Mouse (Mus musculus): ENCODE data around the gene Smim1. TPM values are rescaled to one million over a fixed set of nuclear protein-coding genes. Genes with fewer than 3 reads are reported as not detected.
A peak's percentile ranks its signal among the peaks of the same experiment; 100 is the strongest.

Smim1 gene
- polyA plus RNA-seq, 1 experiment from 2014 or later: 104 TPM

- WGBS (ENCODE audit: insufficient replicate concordance): 90% methylated on average over 10 of the region's 10 CpGs
- Histone ChIP-seq H3K36me3 (ENCODE audit: control insufficient read depth, insufficient read depth, low read length) (peaks cover 15% of the 10 kb centered on the region), H3K9me3 (replicated peaks; ENCODE audit: control insufficient read depth, low read length) (no peaks in the 10 kb centered on the region), H3K27me3 (ENCODE audit: control insufficient read depth, insufficient read depth, low read length) (no peaks in the 10 kb centered on the region), H3K4me3 (ENCODE audit: low read depth, low read length) (no peak overlapping the region), H3K4me1 (ENCODE audit: control insufficient read depth, insufficient read depth, low read length) (peaks cover 4% of the 10 kb centered on the region), H3K27ac (ENCODE audit: low read depth, low read length) (no peak overlapping the region), H3K9ac (ENCODE audit: low read depth, low read length) (no peak overlapping the region), H3K4me2 (no peak overlapping the region)
- ATAC-seq (replicated peaks; ENCODE audit: insufficient number of reproducible peaks, low FRiP score, low TSS enrichment): no peak
These were observed 46.8 kb downstream of the Smim1 start for GRCm38 (mm10) chr4:153979243-153979642.

DNA sequence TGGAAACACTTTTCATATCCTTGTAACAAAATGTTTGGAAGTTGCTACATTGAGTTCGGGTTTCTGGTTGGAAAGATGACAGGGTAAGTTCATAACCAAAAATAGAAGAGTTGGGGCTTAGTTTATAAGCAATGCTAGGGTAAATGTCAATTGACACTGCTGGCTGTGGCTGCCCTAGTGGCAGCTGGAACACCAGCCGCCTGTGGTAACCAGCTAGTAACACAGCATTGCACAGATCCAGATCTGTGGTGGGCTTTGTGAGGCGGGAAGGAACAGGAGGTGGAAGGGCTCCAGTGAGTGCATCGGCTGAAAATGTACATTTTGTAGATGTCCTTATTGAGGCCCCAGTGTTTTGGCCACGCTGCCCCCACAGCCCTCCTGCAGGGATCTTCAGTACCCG lies 50.3 kb downstream of the Smim1 start:
- Histone ChIP-seq H3K27me3 (ENCODE audit: control insufficient read depth, insufficient read depth, low read length) (no peaks in the 10 kb centered on the region), H3K4me3 (ENCODE audit: low read depth, low read length) (peak overlapping the region; percentile 84), H3K27ac (ENCODE audit: low read depth, low read length) (no peak overlapping the region), H3K36me3 (ENCODE audit: control insufficient read depth, insufficient read depth, low read length) (peaks cover 4% of the 10 kb centered on the region), H3K4me1 (ENCODE audit: control insufficient read depth, insufficient read depth, low read length) (peaks cover 4% of the 10 kb centered on the region), H3K9ac (ENCODE audit: low read depth, low read length) (peak overlapping the region; percentile 65; the same call in 1 of the 2 replicates), H3K9me3 (replicated peaks; ENCODE audit: control insufficient read depth, low read length) (no peaks in the 10 kb centered on the region), H3K4me2 (peak overlapping the region; percentile 96)
- WGBS (ENCODE audit: insufficient replicate concordance): 43% methylated on average over 6 of the region's 6 CpGs
- no peak for ATAC-seq (replicated peaks; ENCODE audit: insufficient number of reproducible peaks, low FRiP score, low TSS enrichment)

DNA sequence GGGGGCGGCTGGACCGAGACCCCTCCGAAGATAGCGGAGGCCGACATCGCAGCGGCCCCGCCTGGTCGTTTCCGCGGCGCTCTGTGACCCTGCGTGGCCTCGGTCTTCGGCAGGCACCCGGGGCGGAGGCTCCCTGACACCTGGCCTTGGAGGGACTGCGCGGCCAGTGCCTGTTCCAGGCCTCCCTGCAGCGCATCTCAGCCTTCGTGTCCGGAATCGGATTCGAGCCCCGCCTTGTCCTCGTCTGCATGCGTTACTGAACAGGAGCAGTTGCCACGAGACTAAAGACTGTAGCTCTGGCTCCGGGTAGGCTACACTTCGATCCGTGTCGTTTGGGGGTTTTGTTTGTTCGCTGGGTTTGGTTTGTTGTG lies 50.8 kb downstream of the Smim1 start:
- H3K9ac ChIP-seq (ENCODE audit: low read depth, low read length): peak overlapping the region; percentile 90
- H3K4me2 ChIP-seq: peak overlapping the region; percentile 96
- no peak overlapping the region for H3K27ac ChIP-seq (ENCODE audit: low read depth, low read length)
- no peaks in the 10 kb centered on the region for H3K9me3 ChIP-seq (replicated peaks; ENCODE audit: control insufficient read depth, low read length)
- H3K4me1 ChIP-seq (ENCODE audit: control insufficient read depth, insufficient read depth, low read length): peaks cover 4% of the 10 kb centered on the region
- ATAC-seq (replicated peaks; ENCODE audit: insufficient number of reproducible peaks, low FRiP score, low TSS enrichment): peak; percentile 78
- no peaks in the 10 kb centered on the region for H3K27me3 ChIP-seq (ENCODE audit: control insufficient read depth, insufficient read depth, low read length)
- peaks cover 4% of the 10 kb centered on the region for H3K36me3 ChIP-seq (ENCODE audit: control insufficient read depth, insufficient read depth, low read length)
- WGBS (ENCODE audit: insufficient replicate concordance): 1% methylated on average over 33 of the region's 33 CpGs
- H3K4me3 ChIP-seq (ENCODE audit: low read depth, low read length): peak overlapping the region; percentile 84

DNA sequence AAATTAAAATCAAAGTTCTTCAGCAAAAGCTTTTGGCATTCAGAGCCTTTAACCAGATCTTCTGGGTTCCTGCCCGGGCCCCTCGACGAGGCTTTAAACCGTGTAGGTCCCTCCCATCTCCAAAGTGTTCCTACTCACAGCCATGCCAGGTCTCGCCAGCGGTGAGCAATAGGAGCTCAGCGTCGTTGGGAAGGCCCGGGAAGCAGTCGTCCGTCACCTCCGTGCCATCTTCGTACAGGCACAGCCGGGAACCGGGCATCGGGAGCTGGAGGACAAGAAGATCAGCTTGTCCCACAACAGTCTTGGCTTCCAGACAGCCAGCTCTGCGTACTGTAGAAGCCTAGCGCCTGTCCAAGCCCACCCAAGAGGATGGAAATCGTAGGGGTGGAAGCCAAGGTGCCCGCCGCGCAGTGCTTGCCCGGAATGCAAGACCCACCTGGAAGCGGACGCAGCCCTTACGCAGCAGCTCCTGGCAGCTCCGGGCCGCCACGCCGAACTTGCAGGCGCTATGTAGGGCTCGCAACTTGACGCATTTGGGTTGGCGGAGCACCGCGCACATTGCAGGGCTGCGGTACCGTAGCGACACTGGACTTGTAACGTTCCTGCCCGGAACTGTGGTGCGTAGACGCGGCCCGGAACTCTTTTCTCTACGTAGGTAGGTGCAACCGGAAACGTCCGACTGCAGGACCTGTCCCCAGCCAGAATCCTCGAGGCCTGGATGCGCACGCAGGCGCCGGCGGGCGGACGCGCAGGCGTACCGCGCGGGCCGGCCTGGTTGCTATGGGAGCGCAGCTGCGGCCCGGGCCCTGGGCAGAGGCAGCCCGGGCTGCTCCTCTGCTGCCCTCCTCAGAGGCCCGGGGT lies 51.4 kb downstream of the Smim1 start, which contains the start of the genes Dffb and Cep104:
Gene Dffb (minus strand): TSS at position 696 of the 861 bp plus-strand sequence.
Gene Cep104 (plus strand): TSS at position 764 of the 861 bp plus-strand sequence.
- 1% methylated on average over 68 of the region's 68 CpGs for WGBS (ENCODE audit: insufficient replicate concordance)
- no peak within 1 kb of the TSS; the same call in 1 of the 2 replicates for H3K27ac ChIP-seq (ENCODE audit: low read depth, low read length)
- H3K27me3 ChIP-seq (ENCODE audit: control insufficient read depth, insufficient read depth, low read length): no peaks in the 10 kb centered on the region
- peak within 1 kb of the TSS; percentile 84 for H3K4me3 ChIP-seq (ENCODE audit: low read depth, low read length)
- H3K36me3 ChIP-seq (ENCODE audit: control insufficient read depth, insufficient read depth, low read length): peaks cover 6% of the 10 kb centered on the region
- H3K9ac ChIP-seq (ENCODE audit: low read depth, low read length): peak within 1 kb of the TSS; percentile 90
- H3K4me1 ChIP-seq (ENCODE audit: control insufficient read depth, insufficient read depth, low read length): peaks cover 4% of the 10 kb centered on the region
- H3K9me3 ChIP-seq (replicated peaks; ENCODE audit: control insufficient read depth, low read length): no peaks in the 10 kb centered on the region
- peak within 1 kb of the TSS; percentile 96 for H3K4me2 ChIP-seq
- ATAC-seq (replicated peaks; ENCODE audit: insufficient number of reproducible peaks, low FRiP score, low TSS enrichment): peak; percentile 91

Other genes with a start within 250 kb of the Smim1 start
- 50.5 and 57.8 TPM in 2 replicates for gene A430005L14Rik, start 69.0 kb downstream of the Smim1 start, polyA plus RNA-seq (2014; fragmentation: Nextera tagmentation; extraction: Ambion mirVana)
- gene Dffb, start 51.1 kb downstream of the Smim1 start, polyA plus RNA-seq (2014; fragmentation: Nextera tagmentation; extraction: Ambion mirVana): 4.9 and 7.5 TPM in 2 replicates
- 11.4 and 14.3 TPM in 2 replicates for gene Cep104, start 51.0 kb downstream of the Smim1 start, polyA plus RNA-seq (2014; fragmentation: Nextera tagmentation; extraction: Ambion mirVana)
- 13.4 and 14.7 TPM in 2 replicates for gene Lrrc47, start 14.5 kb downstream of the Smim1 start, polyA plus RNA-seq (2014; fragmentation: Nextera tagmentation; extraction: Ambion mirVana)
- not detected in 2 replicates for gene Ccdc27, start 16.4 kb upstream of the Smim1 start, polyA plus RNA-seq (2014; fragmentation: Nextera tagmentation; extraction: Ambion mirVana)
- gene Trp73, start 114.0 kb upstream of the Smim1 start, polyA plus RNA-seq (2014; fragmentation: Nextera tagmentation; extraction: Ambion mirVana): not detected in 2 replicates
- 22.1 and 26.5 TPM in 2 replicates for gene Wrap73, start 116.1 kb upstream of the Smim1 start, polyA plus RNA-seq (2014; fragmentation: Nextera tagmentation; extraction: Ambion mirVana)
- 125 and 135 TPM in 2 replicates for gene Tprgl, start 134.4 kb upstream of the Smim1 start, polyA plus RNA-seq (2014; fragmentation: Nextera tagmentation; extraction: Ambion mirVana)
- 8.6 and 8.8 TPM in 2 replicates for gene Megf6, start 144.5 kb upstream of the Smim1 start, polyA plus RNA-seq (2014; fragmentation: Nextera tagmentation; extraction: Ambion mirVana)